Mouse (Mus musculus) bone marrow macrophage, adult 2 months (primary cell): ENCODE results near the gene Ttc32.

Experiments used
- CTCF ChIP-seq: IDR thresholded peaks from 2 replicates; pipeline ENCODE4 v1.5.1; 2012; ENCODE audit warnings: low read depth, mild to moderate bottlenecking, low read length, moderate library complexity
- POLR2A ChIP-seq: IDR thresholded peaks from 2 replicates; pipeline ENCODE4 v1.6.1; 2012; ENCODE audit warnings: mild to moderate bottlenecking, low read depth, low read length, borderline replicate concordance

DNA sequence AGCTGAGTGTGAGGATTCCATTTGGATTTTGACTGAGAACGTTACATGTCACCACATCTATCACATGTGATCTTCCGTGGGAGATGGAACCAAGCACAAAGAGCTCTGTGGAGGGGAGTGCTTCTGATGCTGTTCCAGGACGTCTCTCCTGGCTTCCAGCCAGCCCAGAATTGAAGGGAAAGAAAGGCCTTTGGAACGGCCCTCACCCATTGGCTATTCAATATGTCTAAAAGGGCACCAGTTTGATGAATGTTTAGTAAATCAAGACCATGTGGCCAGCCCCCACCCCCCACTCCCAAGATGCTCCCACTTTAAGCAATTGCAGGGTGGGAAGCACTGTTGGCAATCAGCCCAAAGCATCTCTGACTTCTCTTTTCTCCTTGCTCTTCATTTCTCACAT is 41.7 kb downstream of the Ttc32 start:
- no peak for TF ChIP-seq CTCF
- TF ChIP-seq POLR2A: no peak
